Mouse (Mus musculus) ES-Bruce4 (cell line): ENCODE results near the gene Pdcd1lg2.

ENCODE experiments used
- CTCF ChIP-seq: IDR thresholded peaks from one replicate; pipeline ENCODE4 v1.8.1; 2011; ENCODE audit warnings: low read depth, low read length
- EP300 ChIP-seq: IDR thresholded peaks from 2 replicates; pipeline ENCODE4 v1.6.1; 2011; ENCODE audit warnings: low read depth, low read length; ENCODE audit not compliant: insufficient read depth
- POLR2A ChIP-seq: IDR thresholded peaks from one replicate; pipeline ENCODE4 v1.8.1; 2011; ENCODE audit warnings: low read length; ENCODE audit not compliant: insufficient read depth

GRCm38 (mm10) chr19:29469686-29470254 is 59.1 kb downstream of the Pdcd1lg2 start:
- TF ChIP-seq POLR2A, result no peak
- no peak for TF ChIP-seq CTCF
- no peak for TF ChIP-seq EP300
